Mouse (Mus musculus): Measurements from ENCODE around the gene Plcl2. TPM values are rescaled to one million over a fixed set of nuclear protein-coding genes. Genes with fewer than 3 reads are reported as not detected.

The Plcl2 gene
- not detected in 2 replicates for polyA plus RNA-seq (2012; ENCODE audit: insufficient read depth, insufficient read length, low replicate concordance, missing spikeins)

DNA sequence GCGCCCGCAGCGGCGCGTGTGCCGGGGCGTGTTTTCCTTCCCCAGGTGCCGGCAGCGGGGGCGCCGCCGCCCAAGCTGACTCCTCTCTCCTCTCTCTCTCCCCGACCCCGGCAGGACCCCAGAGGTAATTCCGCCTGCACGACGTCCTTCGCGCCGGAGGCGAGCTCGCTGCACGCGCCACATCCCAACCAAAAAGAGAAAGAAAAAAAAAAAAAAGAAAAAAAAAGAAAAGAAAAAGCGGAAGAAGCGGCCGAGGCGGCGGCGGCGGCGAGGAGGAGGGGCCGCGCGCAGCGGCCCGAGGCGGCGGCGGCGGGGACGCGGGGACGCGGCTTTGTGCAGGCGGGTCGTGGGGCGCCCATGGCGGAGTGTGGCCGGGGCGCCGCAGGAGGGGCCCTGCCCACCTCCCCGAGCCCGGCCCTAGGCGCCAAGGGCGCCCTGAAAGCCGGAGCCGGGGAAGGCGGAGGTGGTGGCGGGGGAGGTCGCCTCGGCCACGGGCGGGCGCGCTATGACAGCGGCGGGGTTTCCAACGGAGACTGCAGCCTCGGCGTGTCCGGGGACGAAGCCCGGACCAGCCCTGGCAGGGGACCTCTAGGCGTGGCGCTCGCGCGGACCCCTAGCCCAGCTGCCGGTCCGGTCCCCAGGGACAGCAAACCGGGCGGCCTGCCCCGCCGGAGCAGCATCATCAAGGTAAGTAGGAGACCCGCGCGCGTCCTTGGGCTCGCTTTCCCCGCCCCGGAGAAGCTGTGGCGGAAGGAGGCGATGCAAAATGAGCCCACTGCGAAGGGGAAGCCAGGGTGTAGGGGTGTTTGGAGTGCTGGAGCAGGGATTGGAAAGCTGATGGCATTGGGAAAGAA, at the start of gene Plcl2:
Plcl2 (plus strand) TSS at position 153 of the 854 bp plus-strand sequence.
- Histone ChIP-seq H3K27ac (ENCODE audit: insufficient read depth, low read depth, low read length) (peak within 1 kb of the TSS; percentile 35), H3K4me3 (ENCODE audit: insufficient read depth, low read depth, low read length) (peak within 1 kb of the TSS; percentile 93), H3K4me1 (ENCODE audit: control insufficient read depth, insufficient read depth, low read length) (peaks cover 6% of the 10 kb centered on the region)
- under 1% methylated on average over 84 of the region's 95 CpGs for WGBS
- no peak for TF ChIP-seq POLR2A (IDR thresholded peaks at IDR 0.05; ENCODE audit: insufficient read depth, low read depth, low read length)
- TF ChIP-seq CTCF (IDR thresholded peaks at IDR 0.05; ENCODE audit: insufficient read depth, low read depth, low read length), result no peak

- 89% methylated on average over 8 of the region's 8 CpGs for WGBS
- TF ChIP-seq POLR2A (IDR thresholded peaks at IDR 0.05; ENCODE audit: insufficient read depth, low read depth, low read length), result no peak
- H3K4me3 ChIP-seq (ENCODE audit: insufficient read depth, low read depth, low read length), result no peak overlapping the region
Observed at GRCm38 (mm10) chr17:50460301-50460700, 48.9 kb upstream of the Plcl2 start.

DNA sequence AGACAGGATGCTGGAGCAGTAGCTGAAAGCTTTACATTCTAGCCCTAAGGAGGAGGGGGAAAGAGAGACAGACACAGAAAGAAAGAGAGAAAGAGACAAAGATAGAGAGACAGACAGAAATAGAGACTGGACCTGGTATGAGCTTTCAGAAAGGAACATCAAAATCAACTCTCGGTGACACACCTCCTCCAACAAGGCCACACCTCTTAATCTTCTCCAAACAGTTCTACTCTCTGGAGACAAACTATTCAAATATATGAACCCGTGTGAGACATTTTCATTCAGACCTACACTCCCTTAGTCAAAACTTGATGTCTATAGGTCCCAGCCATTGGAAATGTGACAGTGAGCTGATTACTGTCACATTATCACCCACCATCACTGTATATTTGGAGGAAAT, 41.8 kb upstream of the Plcl2 start:
- 95% methylated on average over 2 of the region's 2 CpGs for WGBS
- Histone ChIP-seq H3K4me1 (ENCODE audit: control insufficient read depth, insufficient read depth, low read length) (peaks cover 10% of the 10 kb centered on the region), H3K27ac (ENCODE audit: insufficient read depth, low read depth, low read length) (no peak overlapping the region), H3K4me3 (ENCODE audit: insufficient read depth, low read depth, low read length) (no peak overlapping the region)
- TF ChIP-seq CTCF (IDR thresholded peaks at IDR 0.05; ENCODE audit: insufficient read depth, low read depth, low read length) (no peak), POLR2A (IDR thresholded peaks at IDR 0.05; ENCODE audit: insufficient read depth, low read depth, low read length) (no peak)

More at GRCm38 (mm10) chr17:50460301-50460700, 48.9 kb upstream of the Plcl2 start:
- Histone ChIP-seq H3K27ac (ENCODE audit: insufficient read depth, low read depth, low read length) (no peak overlapping the region), H3K4me1 (ENCODE audit: control insufficient read depth, insufficient read depth, low read length) (no peaks in the 10 kb centered on the region)

GRCm38 (mm10) chr17:50469126-50469525, 40.1 kb upstream of the Plcl2 start:
- no peak overlapping the region for H3K4me3 ChIP-seq (ENCODE audit: insufficient read depth, low read depth, low read length)
- H3K4me1 ChIP-seq (ENCODE audit: control insufficient read depth, insufficient read depth, low read length), result peaks cover 10% of the 10 kb centered on the region
- 48% methylated on average over 5 of the region's 5 CpGs for WGBS
- no peak overlapping the region for H3K27ac ChIP-seq (ENCODE audit: insufficient read depth, low read depth, low read length)
- no peak for TF ChIP-seq POLR2A (IDR thresholded peaks at IDR 0.05; ENCODE audit: insufficient read depth, low read depth, low read length)
- TF ChIP-seq CTCF (IDR thresholded peaks at IDR 0.05; ENCODE audit: insufficient read depth, low read depth, low read length), result no peak

GRCm38 (mm10) chr17:50469543-50470431, 39.4 kb upstream of the Plcl2 start:
- H3K4me1 ChIP-seq (ENCODE audit: control insufficient read depth, insufficient read depth, low read length), result peaks cover 10% of the 10 kb centered on the region
- peak overlapping the region; percentile 38 for H3K27ac ChIP-seq (ENCODE audit: insufficient read depth, low read depth, low read length)
- WGBS, result 7% methylated on average over 13 of the region's 13 CpGs
- peak overlapping the region; percentile 20 for H3K4me3 ChIP-seq (ENCODE audit: insufficient read depth, low read depth, low read length)
- no peak for TF ChIP-seq POLR2A (IDR thresholded peaks at IDR 0.05; ENCODE audit: insufficient read depth, low read depth, low read length)
- TF ChIP-seq CTCF (IDR thresholded peaks at IDR 0.05; ENCODE audit: insufficient read depth, low read depth, low read length), result no peak

DNA sequence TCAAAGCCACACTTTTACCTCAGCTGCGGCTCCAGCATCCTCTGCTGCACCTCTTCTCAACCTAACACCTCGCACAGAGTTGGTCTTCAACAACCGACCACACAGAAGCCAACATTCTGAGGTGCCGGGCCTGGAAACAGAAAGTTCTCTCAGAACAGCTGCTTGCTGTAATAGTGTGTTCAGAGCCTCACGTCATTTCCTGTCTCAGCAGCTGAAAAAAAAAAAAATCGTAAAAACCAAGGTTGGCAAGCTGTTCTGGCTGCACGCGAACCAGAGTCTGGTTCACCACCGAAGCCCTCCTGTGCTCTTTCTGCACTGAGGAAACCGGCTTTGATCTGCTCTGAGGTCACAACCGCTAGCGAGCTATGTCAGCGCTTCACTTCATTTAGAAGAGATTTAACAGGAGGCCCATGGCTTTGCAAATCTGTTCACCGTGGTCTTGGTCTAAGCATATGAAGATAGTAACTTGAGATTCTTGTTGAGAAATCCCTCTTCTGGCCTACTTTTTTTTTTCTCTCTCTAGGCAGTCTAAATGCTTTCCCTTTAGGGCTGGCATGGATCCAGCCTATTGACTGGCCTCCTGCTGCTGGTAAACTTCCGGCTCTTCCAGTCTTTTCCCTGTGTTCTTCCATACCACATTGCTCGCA, 38.6 kb upstream of the Plcl2 start:
- H3K4me3 ChIP-seq (ENCODE audit: insufficient read depth, low read depth, low read length), result peak overlapping the region; percentile 20
- H3K4me1 ChIP-seq (ENCODE audit: control insufficient read depth, insufficient read depth, low read length), result peaks cover 10% of the 10 kb centered on the region

DNA sequence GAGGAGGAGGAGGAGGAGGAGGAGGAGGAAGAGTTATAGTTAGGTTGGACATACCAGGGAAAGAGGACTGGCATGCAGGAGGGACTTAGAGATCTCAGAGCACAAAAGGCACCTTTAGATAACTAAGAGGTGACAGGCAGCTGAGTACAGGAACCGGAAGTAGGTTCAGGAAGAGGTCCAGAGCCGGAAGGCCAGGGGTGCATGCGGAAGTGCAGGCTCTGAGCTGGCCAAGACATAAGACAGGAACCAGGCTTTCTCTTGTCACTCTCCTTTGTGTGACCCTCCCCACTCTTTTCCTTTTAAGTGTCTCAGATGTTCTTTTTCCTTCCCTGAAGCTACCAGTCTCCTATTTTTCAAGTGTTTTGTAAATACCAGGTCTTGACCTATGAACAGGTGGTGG, 38.0 kb upstream of the Plcl2 start:
- no peak overlapping the region for H3K4me3 ChIP-seq (ENCODE audit: insufficient read depth, low read depth, low read length)
- TF ChIP-seq POLR2A (IDR thresholded peaks at IDR 0.05; ENCODE audit: insufficient read depth, low read depth, low read length) (no peak), CTCF (IDR thresholded peaks at IDR 0.05; ENCODE audit: insufficient read depth, low read depth, low read length) (no peak)
- peaks cover 10% of the 10 kb centered on the region for H3K4me1 ChIP-seq (ENCODE audit: control insufficient read depth, insufficient read depth, low read length)
- H3K27ac ChIP-seq (ENCODE audit: insufficient read depth, low read depth, low read length), result no peak overlapping the region
- 83% methylated on average over 3 of the region's 3 CpGs for WGBS

More for the DNA sequence above, 38.6 kb upstream of the Plcl2 start:
- H3K27ac ChIP-seq (ENCODE audit: insufficient read depth, low read depth, low read length), result peak overlapping the region; percentile 38
- 14% methylated on average over 16 of the region's 16 CpGs for WGBS
- TF ChIP-seq CTCF (IDR thresholded peaks at IDR 0.05; ENCODE audit: insufficient read depth, low read depth, low read length), result no peak
- TF ChIP-seq POLR2A (IDR thresholded peaks at IDR 0.05; ENCODE audit: insufficient read depth, low read depth, low read length), result no peak

- peaks cover 2% of the 10 kb centered on the region; the same call in 1 of the 2 replicates for H3K4me1 ChIP-seq (ENCODE audit: control insufficient read depth, insufficient read depth, low read length)
- H3K27ac ChIP-seq (ENCODE audit: insufficient read depth, low read depth, low read length), result no peak overlapping the region
- no peak overlapping the region for H3K4me3 ChIP-seq (ENCODE audit: insufficient read depth, low read depth, low read length)
- WGBS, result 41% methylated on average over 4 of the region's 4 CpGs
- TF ChIP-seq POLR2A (IDR thresholded peaks at IDR 0.05; ENCODE audit: insufficient read depth, low read depth, low read length), result no peak
Observed at GRCm38 (mm10) chr17:50477277-50477676, 31.9 kb upstream of the Plcl2 start.
